9 mouse cellular contexts compared by ENCODE assay signal in genomic region chr6:19282682-19283333, GRCm38 (mm10).
DNase-seq lines count a peak whose midpoint lies in the region; ATAC-seq and TF ChIP-seq lines count a peak whose summit lies in the region.
"Had no signal": no experiment of that assay in that cellular context is flagged by ENCODE, and none has a peak within 500 bp of the region (broad histone marks: within the 10 kb centered on the region; RNA-seq: fewer than 3 reads in every experiment).

No protein-coding gene starts in this region.

- no peak overlapping the region for H3K9ac ChIP-seq in hindbrain, embryonic 15.5 days
- no peak overlapping the region for H3K9ac ChIP-seq in midbrain, postnatal 0 days (replicated peaks; ENCODE audit: low read length, poor library complexity, severe bottlenecking)

- H3K27me3 ChIP-seq in hindbrain, embryonic 15.5 days = no peaks in the 10 kb centered on the region
- no peaks in the 10 kb centered on the region for H3K27me3 ChIP-seq in hindbrain, embryonic 10.5 days (ENCODE audit: insufficient read depth, poor library complexity, severe bottlenecking)
- H3K27me3 ChIP-seq in midbrain, postnatal 0 days (ENCODE audit: insufficient read depth, low read length) = no peaks in the 10 kb centered on the region
- no peaks in the 10 kb centered on the region for H3K27me3 ChIP-seq in embryonic facial prominence, embryonic 10.5 days (replicated peaks; ENCODE audit: low read depth, poor library complexity, severe bottlenecking)

- peak overlapping the region; percentile 20; the same call in 1 of the 2 replicates for H3K27ac ChIP-seq in hindbrain, embryonic 15.5 days (replicated peaks)
- no peak overlapping the region for H3K27ac ChIP-seq in hindbrain, embryonic 10.5 days
- no peak overlapping the region for H3K27ac ChIP-seq in midbrain, postnatal 0 days (ENCODE audit: low read depth, low read length)
- no peak overlapping the region for H3K27ac ChIP-seq in embryonic facial prominence, embryonic 10.5 days (replicated peaks)

- 45% methylated on average over 4 of the region's 4 CpGs for WGBS in hindbrain, embryonic 15.5 days
- 79% methylated on average over 4 of the region's 4 CpGs for WGBS in hindbrain, embryonic 10.5 days
- 66% methylated on average over 4 of the region's 4 CpGs for WGBS in midbrain, postnatal 0 days
- WGBS in embryonic facial prominence, embryonic 10.5 days = 88% methylated on average over 4 of the region's 4 CpGs

- no peaks in the 10 kb centered on the region for H3K36me3 ChIP-seq in hindbrain, embryonic 15.5 days
- H3K36me3 ChIP-seq in hindbrain, embryonic 10.5 days = no peaks in the 10 kb centered on the region
- no peaks in the 10 kb centered on the region for H3K36me3 ChIP-seq in midbrain, postnatal 0 days (ENCODE audit: insufficient read depth, low read length)
- no peaks in the 10 kb centered on the region for H3K36me3 ChIP-seq in embryonic facial prominence, embryonic 10.5 days (replicated peaks)

- ATAC-seq in hindbrain, embryonic 15.5 days (ENCODE audit: low FRiP score, low read depth) = peak; percentile 81
- ATAC-seq in midbrain, postnatal 0 days (ENCODE audit: low FRiP score) = peak; percentile 65; the same call in 1 of the 2 replicates
- no peak for ATAC-seq in CD4-positive, CD25-positive, alpha-beta regulatory T cell, adult 4 months

- H3K4me3 ChIP-seq in hindbrain, embryonic 15.5 days = no peak overlapping the region
- no peak overlapping the region for H3K4me3 ChIP-seq in hindbrain, embryonic 10.5 days
- no peak overlapping the region for H3K4me3 ChIP-seq in midbrain, postnatal 0 days (ENCODE audit: low read depth, low read length)
- H3K4me3 ChIP-seq in embryonic facial prominence, embryonic 10.5 days = no peak overlapping the region

- no peak overlapping the region for H3K4me2 ChIP-seq in hindbrain, embryonic 15.5 days
- no peak overlapping the region for H3K4me2 ChIP-seq in midbrain, postnatal 0 days (ENCODE audit: low read depth, low read length, poor library complexity, severe bottlenecking)

- H3K4me1 ChIP-seq in hindbrain, embryonic 15.5 days (replicated peaks) = no peaks in the 10 kb centered on the region
- H3K4me1 ChIP-seq in hindbrain, embryonic 10.5 days (replicated peaks) = no peaks in the 10 kb centered on the region
- H3K4me1 ChIP-seq in midbrain, postnatal 0 days (ENCODE audit: insufficient read depth, low read length) = no peaks in the 10 kb centered on the region
- H3K4me1 ChIP-seq in embryonic facial prominence, embryonic 10.5 days = no peaks in the 10 kb centered on the region

- no peaks in the 10 kb centered on the region for H3K9me3 ChIP-seq in hindbrain, embryonic 15.5 days
- no peaks in the 10 kb centered on the region for H3K9me3 ChIP-seq in hindbrain, embryonic 10.5 days
- no peaks in the 10 kb centered on the region for H3K9me3 ChIP-seq in midbrain, postnatal 0 days (ENCODE audit: low read length)
- no peaks in the 10 kb centered on the region for H3K9me3 ChIP-seq in embryonic facial prominence, embryonic 10.5 days

- DNase-seq in hindbrain, embryonic 10.5 days (ENCODE audit: low spot score) = no peak
- peak; percentile 97 for DNase-seq in cerebellum, adult 9-11 months
- peak; percentile 57 for DNase-seq in layer of hippocampus, adult 11-12 months (ENCODE audit: low spot score)
- DNase-seq in midbrain, postnatal 0 days (ENCODE audit: low spot score) = peak; percentile 89
- DNase-seq in embryonic facial prominence, embryonic 10.5 days (ENCODE audit: low spot score) = no peak
- DNase-seq in adrenal gland, adult 2 months = no peak
- DNase-seq: thymus, postnatal 4 days had no signal

- no peak for TF ChIP-seq CTCF in midbrain, postnatal 0 days (IDR thresholded peaks at IDR 0.05)

Comparison
In these comparisons a context has a peak if more than half of its experiments do, and no peak if none do; other contexts are left out.
1. DNase-seq: peak in cerebellum, adult 9-11 months (single experiment), layer of hippocampus, adult 11-12 months (single experiment) and midbrain, postnatal 0 days (single experiment); none in hindbrain, embryonic 10.5 days (single experiment), embryonic facial prominence, embryonic 10.5 days (single experiment) and adrenal gland, adult 2 months (single experiment).